Mouse (Mus musculus) bone marrow macrophage, adult 2 months (primary cell): ENCODE measurements around the gene Dok7. TPM values are rescaled to one million over a fixed set of nuclear protein-coding genes. Genes with fewer than 3 reads are reported as not detected.

ENCODE experiments used
- H3K27ac ChIP-seq: 2 replicates; pipeline ENCODE4 v1.5.1; 2012; ENCODE audit warnings: low read depth, low read length; ENCODE audit not compliant: insufficient read depth
- H3K4me1 ChIP-seq: 2 replicates; pipeline ENCODE4 v1.6.1; 2012; ENCODE audit warnings: low read length; ENCODE audit not compliant: control insufficient read depth, insufficient read depth
- H3K4me3 ChIP-seq: 2 replicates; pipeline ENCODE4 v1.5.1; 2012; ENCODE audit warnings: mild to moderate bottlenecking, low read length, moderate library complexity; ENCODE audit not compliant: insufficient read depth
- CTCF ChIP-seq: IDR thresholded peaks from 2 replicates; pipeline ENCODE4 v1.5.1; 2012; ENCODE audit warnings: low read depth, mild to moderate bottlenecking, low read length, moderate library complexity
- POLR2A ChIP-seq: IDR thresholded peaks from 2 replicates; pipeline ENCODE4 v1.6.1; 2012; ENCODE audit warnings: mild to moderate bottlenecking, low read depth, low read length, borderline replicate concordance
- polyA plus RNA-seq: library from polyadenylated mRNA; stranded (reverse); fragments of >200 nt; gene quantifications from 2 replicates; pipeline ENCODE4 v1.2.4, GENCODE M21; 2012; ENCODE audit not compliant: missing spikeins, insufficient read depth, insufficient read length

Gene Dok7
- polyA plus RNA-seq, 1 experiment: not detected

- TF ChIP-seq CTCF: no peak
- peak; percentile 73; the same call in 1 of the 2 replicates for TF ChIP-seq POLR2A
- Histone ChIP-seq H3K4me1 (peaks cover 38% of the 10 kb centered on the region), H3K4me3 (peak within 1 kb of the TSS; percentile 81), H3K27ac (peak within 1 kb of the TSS; percentile 41)
These were observed 48.7 kb downstream of the Dok7 start, which contains the start of gene Lrpap1 for GRCm38 (mm10) chr5:35104960-35105921. Lrpap1 (minus strand) TSS chr5:35105766.

GRCm38 (mm10) chr5:35105922-35106298 is 49.3 kb downstream of the Dok7 start:
- TF ChIP-seq POLR2A (no peak), CTCF (no peak)
- H3K4me3 ChIP-seq: peak overlapping the region; percentile 81
- peak overlapping the region; percentile 41 for H3K27ac ChIP-seq
- peaks cover 35% of the 10 kb centered on the region for H3K4me1 ChIP-seq

- no peaks in the 10 kb centered on the region for H3K4me1 ChIP-seq
- no peak overlapping the region for H3K4me3 ChIP-seq
- H3K27ac ChIP-seq: no peak overlapping the region
- no peak for TF ChIP-seq CTCF
- no peak for TF ChIP-seq POLR2A
These were observed 55.9 kb downstream of the Dok7 start for GRCm38 (mm10) chr5:35112444-35112843.

- H3K27ac ChIP-seq: no peak overlapping the region
These were observed 59.4 kb downstream of the Dok7 start for GRCm38 (mm10) chr5:35116002-35116401.

GRCm38 (mm10) chr5:35117633-35118032 is 61.1 kb downstream of the Dok7 start:
- Histone ChIP-seq H3K4me3 (no peak overlapping the region), H3K4me1 (no peaks in the 10 kb centered on the region), H3K27ac (no peak overlapping the region)
- no peak for TF ChIP-seq CTCF
- no peak for TF ChIP-seq POLR2A

More at GRCm38 (mm10) chr5:35116002-35116401, 59.4 kb downstream of the Dok7 start:
- no peak overlapping the region for H3K4me3 ChIP-seq
- H3K4me1 ChIP-seq: no peaks in the 10 kb centered on the region
- TF ChIP-seq POLR2A (no peak), CTCF (no peak)

DNA sequence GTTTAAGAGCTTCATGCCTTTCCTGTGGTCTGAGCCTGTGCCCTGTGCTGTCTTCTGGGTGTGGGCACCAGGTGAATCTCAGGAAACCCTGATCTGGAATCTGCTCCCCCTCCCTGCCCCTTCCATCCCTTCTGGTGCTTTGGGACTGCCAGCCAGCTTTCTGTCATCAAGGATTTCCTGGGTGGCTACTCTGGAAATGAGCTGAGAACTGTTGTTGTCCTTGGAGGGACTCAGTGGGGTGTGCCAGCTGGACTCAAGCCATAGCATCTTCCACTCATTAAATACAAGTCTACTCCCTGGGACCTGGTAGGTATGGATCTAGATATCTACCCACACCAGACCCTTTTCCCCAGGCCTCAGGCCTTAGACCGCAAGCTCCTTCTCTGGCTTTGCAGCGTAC is 61.9 kb downstream of the Dok7 start:
- no peak overlapping the region for H3K27ac ChIP-seq
- no peak overlapping the region for H3K4me3 ChIP-seq
- H3K4me1 ChIP-seq: peaks cover under 1% of the 10 kb centered on the region
- no peak for TF ChIP-seq POLR2A
- no peak for TF ChIP-seq CTCF

DNA sequence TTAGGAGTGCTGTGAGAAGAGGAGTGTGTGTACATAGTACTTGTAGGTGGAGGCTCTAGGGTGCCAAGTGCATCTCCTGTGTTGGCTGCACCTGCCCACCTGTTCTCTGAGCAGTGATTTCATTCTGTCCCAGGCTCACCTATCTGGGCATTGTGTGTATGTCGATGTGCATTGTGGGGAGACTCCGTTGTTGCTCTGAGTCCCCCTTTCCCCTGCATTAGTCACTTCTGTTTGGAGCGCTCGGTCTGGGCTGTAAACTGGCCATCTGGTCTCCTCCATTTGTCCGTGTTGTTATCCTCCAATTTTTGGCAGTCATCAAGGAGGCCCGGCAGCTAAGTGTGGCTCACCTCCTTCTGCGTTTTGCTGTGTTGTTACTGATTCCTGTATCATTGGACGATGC is 63.5 kb downstream of the Dok7 start:
- peaks cover 2% of the 10 kb centered on the region for H3K4me1 ChIP-seq
- H3K27ac ChIP-seq: no peak overlapping the region
- no peak overlapping the region for H3K4me3 ChIP-seq
- TF ChIP-seq CTCF (no peak), POLR2A (no peak)

- Histone ChIP-seq H3K4me1 (peaks cover 8% of the 10 kb centered on the region), H3K27ac (no peak overlapping the region), H3K4me3 (no peak overlapping the region)
- TF ChIP-seq CTCF (no peak), POLR2A (no peak)
These were observed 72.6 kb downstream of the Dok7 start for GRCm38 (mm10) chr5:35129208-35129607.

DNA sequence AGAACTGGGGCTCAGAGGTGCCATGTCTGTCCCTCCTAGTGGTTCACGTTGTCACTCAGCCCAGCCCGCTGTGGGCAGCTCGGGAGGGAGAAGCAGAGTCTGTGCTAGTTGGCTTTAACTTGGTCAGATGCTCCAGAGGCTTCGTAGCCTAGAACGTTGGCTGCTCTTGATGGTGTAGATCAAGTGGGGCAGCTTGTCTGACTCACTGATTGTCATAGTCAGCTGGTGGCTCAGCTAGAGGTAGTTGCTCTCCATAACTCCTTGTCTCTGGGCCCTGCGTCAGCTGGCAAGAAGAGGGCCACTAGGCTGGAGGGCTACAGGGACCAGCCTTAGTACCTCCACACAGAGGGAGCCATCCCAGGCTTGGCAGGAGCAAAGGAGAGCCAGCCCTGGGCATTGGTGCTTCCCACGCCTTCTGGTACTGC is 73.2 kb downstream of the Dok7 start:
- Histone ChIP-seq H3K4me3 (no peak overlapping the region), H3K4me1 (peaks cover 8% of the 10 kb centered on the region), H3K27ac (no peak overlapping the region)
- TF ChIP-seq CTCF (no peak), POLR2A (no peak)

DNA sequence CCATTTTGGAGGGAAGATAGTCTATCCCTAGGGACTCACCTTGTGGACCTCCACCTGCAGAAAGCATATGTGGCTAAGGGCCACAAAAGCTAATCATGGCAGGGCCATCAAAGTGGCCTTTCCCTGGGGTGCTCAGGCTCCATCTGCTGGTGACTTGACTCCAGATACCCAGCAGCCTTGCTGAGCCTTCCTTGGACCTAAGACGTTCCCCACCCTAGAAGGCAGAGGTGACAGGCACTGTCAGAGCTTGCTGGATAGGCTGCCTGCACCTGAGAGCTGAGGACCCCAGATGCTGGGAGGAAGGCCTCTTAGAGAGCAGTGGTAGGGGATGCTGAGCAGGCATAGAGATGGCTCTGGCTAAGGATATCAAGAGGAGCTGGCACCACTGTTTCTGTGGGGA is 74.7 kb downstream of the Dok7 start:
- H3K27ac ChIP-seq: no peak overlapping the region
- TF ChIP-seq CTCF (no peak), POLR2A (no peak)
- no peak overlapping the region for H3K4me3 ChIP-seq
- H3K4me1 ChIP-seq: peaks cover 3% of the 10 kb centered on the region
